Comparison of ENCODE assay signal across 21 mouse cellular contexts in genomic region chr1:167457311-167457710, GRCm38 (mm10). TPM values are rescaled to one million over a fixed set of nuclear protein-coding genes. Genes with fewer than 3 reads are reported as not detected.
"Had no signal": no experiment of that assay in that cellular context is flagged by ENCODE, and none has a peak within 500 bp of the region (broad histone marks: within the 10 kb centered on the region; RNA-seq: fewer than 3 reads in every experiment).

No protein-coding gene starts in this region.

- DNase-seq: layer of hippocampus, postnatal 36 days; liver, embryonic 13.5 days; lung, adult 2 months; lung, postnatal 14 days; lung, postnatal 4 days; retina, postnatal 1 day; right cerebral cortex, postnatal 25 days; thymus, adult 18-20 months; thymus, postnatal 36 days had no signal

- H3K4me3 ChIP-seq: left cerebral cortex, adult 2 months; liver, embryonic 13.5 days; midbrain, embryonic 13.5 days; myocyte; neural tube, embryonic 13.5 days had no signal

- H3K36me3 ChIP-seq: liver, embryonic 13.5 days; midbrain, embryonic 13.5 days; neural tube, embryonic 13.5 days had no signal

- ATAC-seq: intestine, postnatal 0 days; midbrain, embryonic 13.5 days; midbrain, embryonic 16.5 days had no signal

- H3K27me3 ChIP-seq: liver, embryonic 13.5 days; midbrain, embryonic 13.5 days; neural tube, embryonic 13.5 days had no signal

- H3K9me3 ChIP-seq: liver, embryonic 13.5 days; midbrain, embryonic 13.5 days; neural tube, embryonic 13.5 days had no signal

- H3K9ac ChIP-seq: liver, embryonic 13.5 days; midbrain, embryonic 13.5 days; neural tube, embryonic 13.5 days had no signal

- H3K4me1 ChIP-seq: midbrain, embryonic 13.5 days; neural tube, embryonic 13.5 days had no signal

- H3K4me2 ChIP-seq: liver, embryonic 13.5 days; midbrain, embryonic 13.5 days; neural tube, embryonic 13.5 days had no signal

- H3K27ac ChIP-seq: left cerebral cortex, adult 2 months; liver, embryonic 13.5 days; midbrain, embryonic 13.5 days; neural tube, embryonic 13.5 days had no signal

RNA-seq across cellular contexts. Expression of gene Lrrc52, which starts 9.3 kb away (rescaled TPM):
- polyA plus RNA-seq: intestine, embryonic 14.5 days; intestine, postnatal 0 days; limb, embryonic 11.5 days; limb, embryonic 14.5 days; liver, adult 2 months; liver, embryonic 13.5 days; midbrain, embryonic 16.5 days; myocyte; neural tube, embryonic 13.5 days; spleen, adult 2 months; stomach, embryonic 16.5 days had no signal
